ENCODE assay signal across 13 mouse cellular contexts in the genomic region with DNA sequence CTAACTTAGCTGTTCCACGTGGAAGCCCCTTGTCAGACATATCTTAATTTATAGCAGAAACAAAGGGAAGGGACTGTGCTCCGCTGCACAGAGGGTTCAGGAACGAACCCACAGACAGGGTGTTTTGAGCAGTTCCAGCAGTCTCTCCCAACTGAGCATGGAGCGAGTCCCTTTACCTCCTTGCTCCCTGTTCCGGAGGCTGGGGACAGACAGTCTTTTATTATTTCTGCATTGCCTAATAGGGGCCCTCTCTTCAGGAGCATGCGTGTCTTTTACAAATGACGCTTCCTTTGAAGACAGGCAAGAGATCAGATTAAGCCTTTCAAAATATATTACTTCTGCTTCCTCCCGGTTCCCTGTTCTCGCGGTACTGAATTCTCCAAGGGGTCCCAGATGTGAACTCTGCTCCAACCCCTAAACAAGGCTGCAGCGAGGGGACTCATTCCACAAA.
DNase-seq lines count a peak whose midpoint lies in the region; ATAC-seq and TF ChIP-seq lines count a peak whose summit lies in the region.
"Had no signal": no experiment of that assay in that cellular context is flagged by ENCODE, and none has a peak within 500 bp of the region (broad histone marks: within the 10 kb centered on the region; RNA-seq: fewer than 3 reads in every experiment).

No protein-coding gene starts in this region.

- no peak for DNase-seq in heart, adult 8-10 months (ENCODE audit: low spot score)
- no peak for DNase-seq in gastrocnemius, adult 2 months
- no peak for DNase-seq in frontal cortex, postnatal 36 days (ENCODE audit: low spot score in 2 of 2)
- no peak for DNase-seq in left cerebral cortex, postnatal 25 days (ENCODE audit: low spot score in 2 of 2)
- DNase-seq: gastrocnemius, postnatal 10 days; thymus, postnatal 36 days had no signal

- no peaks in the 10 kb centered on the region for H3K36me3 ChIP-seq in heart, embryonic 11.5 days (ENCODE audit: control insufficient read depth, insufficient read depth, low read length)
- H3K36me3 ChIP-seq in neural tube, embryonic 12.5 days: no peaks in the 10 kb centered on the region
- H3K36me3 ChIP-seq in neural tube, embryonic 15.5 days: no peaks in the 10 kb centered on the region
- no peaks in the 10 kb centered on the region for H3K36me3 ChIP-seq in limb, embryonic 12.5 days
- H3K36me3 ChIP-seq: embryonic facial prominence, embryonic 13.5 days had no signal

- no peak for ATAC-seq in heart, embryonic 11.5 days (replicated peaks; ENCODE audit: insufficient number of reproducible peaks, low FRiP score, low TSS enrichment)
- no peak for ATAC-seq in neural tube, embryonic 12.5 days (ENCODE audit: low FRiP score, low read depth)
- no peak for ATAC-seq in neural tube, embryonic 15.5 days (ENCODE audit: low FRiP score)
- no peak for ATAC-seq in limb, embryonic 12.5 days (ENCODE audit: insufficient number of reproducible peaks, insufficient read depth, low FRiP score, low TSS enrichment, low read depth)

- intact Hi-C loops in gastrocnemius, adult 2 months (cut with DNase I): no loop called here
- intact Hi-C loops in left cerebral cortex, postnatal 25 days (cut with DNase I): no loop called here

- H3K4me2 ChIP-seq in heart, embryonic 11.5 days: no peak overlapping the region
- 0 out of 2 replicates have a peak overlapping the region, but pooled peaks have one; percentile 18 for H3K4me2 ChIP-seq in neural tube, embryonic 12.5 days (replicated peaks)
- no peak overlapping the region for H3K4me2 ChIP-seq in neural tube, embryonic 15.5 days
- no peak overlapping the region for H3K4me2 ChIP-seq in limb, embryonic 12.5 days
- H3K4me2 ChIP-seq: embryonic facial prominence, embryonic 13.5 days; liver, embryonic 11.5 days had no signal

- no peaks in the 10 kb centered on the region for H3K27me3 ChIP-seq in heart, embryonic 11.5 days (ENCODE audit: control insufficient read depth, insufficient read depth, low read length)
- no peaks in the 10 kb centered on the region for H3K27me3 ChIP-seq in neural tube, embryonic 12.5 days (replicated peaks)
- H3K27me3 ChIP-seq in neural tube, embryonic 15.5 days (replicated peaks): peaks cover 6% of the 10 kb centered on the region; the same call in 1 of the 2 replicates
- H3K27me3 ChIP-seq in limb, embryonic 12.5 days: no peaks in the 10 kb centered on the region
- H3K27me3 ChIP-seq: embryonic facial prominence, embryonic 13.5 days had no signal

- no peak for TF ChIP-seq CTCF in gastrocnemius, adult 2 months (IDR thresholded peaks at IDR 0.05)

- H3K9ac ChIP-seq in heart, embryonic 11.5 days (ENCODE audit: low read depth, low read length): 0 out of 2 replicates have a peak overlapping the region, but pooled peaks have one; percentile 46
- no peak overlapping the region for H3K9ac ChIP-seq in neural tube, embryonic 12.5 days
- no peak overlapping the region for H3K9ac ChIP-seq in neural tube, embryonic 15.5 days (replicated peaks)
- H3K9ac ChIP-seq in limb, embryonic 12.5 days (replicated peaks): no peak overlapping the region
- H3K9ac ChIP-seq: embryonic facial prominence, embryonic 13.5 days had no signal

- H3K27ac ChIP-seq in heart, embryonic 11.5 days (ENCODE audit: low read depth, low read length): no peak overlapping the region
- H3K27ac ChIP-seq in neural tube, embryonic 12.5 days: no peak overlapping the region
- H3K27ac ChIP-seq in neural tube, embryonic 15.5 days (replicated peaks): no peak overlapping the region
- H3K27ac ChIP-seq in limb, embryonic 12.5 days: peak overlapping the region; percentile 62
- no peak overlapping the region for H3K27ac ChIP-seq in gastrocnemius, adult 2 months
- H3K27ac ChIP-seq: embryonic facial prominence, embryonic 13.5 days; macrophage had no signal

- H3K4me1 ChIP-seq in heart, embryonic 11.5 days (ENCODE audit: control insufficient read depth, insufficient read depth, low read length): 0 out of 2 replicates have a peak, but pooled peaks cover 2% of the 10 kb centered on the region
- H3K4me1 ChIP-seq in neural tube, embryonic 12.5 days: 0 out of 2 replicates have a peak, but pooled peaks cover 6% of the 10 kb centered on the region
- peaks cover 6% of the 10 kb centered on the region; the same call in 1 of the 2 replicates for H3K4me1 ChIP-seq in neural tube, embryonic 15.5 days
- H3K4me1 ChIP-seq in limb, embryonic 12.5 days (replicated peaks): peaks cover 47% of the 10 kb centered on the region

- 53% methylated on average over 11 of the region's 11 CpGs for WGBS in heart, embryonic 11.5 days (ENCODE audit: insufficient replicate concordance)
- WGBS in neural tube, embryonic 12.5 days: 25% methylated on average over 11 of the region's 11 CpGs
- WGBS in neural tube, embryonic 15.5 days: 25% methylated on average over 11 of the region's 11 CpGs
- WGBS in limb, embryonic 12.5 days: 20% methylated on average over 11 of the region's 11 CpGs

- no peaks in the 10 kb centered on the region for H3K9me3 ChIP-seq in heart, embryonic 11.5 days (replicated peaks; ENCODE audit: control insufficient read depth, low read length)
- H3K9me3 ChIP-seq in neural tube, embryonic 12.5 days: no peaks in the 10 kb centered on the region
- H3K9me3 ChIP-seq in neural tube, embryonic 15.5 days (replicated peaks): no peaks in the 10 kb centered on the region
- H3K9me3 ChIP-seq in limb, embryonic 12.5 days: no peaks in the 10 kb centered on the region; the same call in 1 of the 2 replicates
- H3K9me3 ChIP-seq: embryonic facial prominence, embryonic 13.5 days had no signal

- H3K4me3 ChIP-seq in heart, embryonic 11.5 days (ENCODE audit: low read depth, low read length): no peak overlapping the region
- H3K4me3 ChIP-seq in neural tube, embryonic 12.5 days: no peak overlapping the region
- no peak overlapping the region for H3K4me3 ChIP-seq in neural tube, embryonic 15.5 days (replicated peaks)
- H3K4me3 ChIP-seq in limb, embryonic 12.5 days (replicated peaks): no peak overlapping the region
- H3K4me3 ChIP-seq in gastrocnemius, adult 2 months: no peak overlapping the region
- H3K4me3 ChIP-seq: embryonic facial prominence, embryonic 13.5 days had no signal
